ENCODE assay signal across 8 mouse cellular contexts in the genomic region with DNA sequence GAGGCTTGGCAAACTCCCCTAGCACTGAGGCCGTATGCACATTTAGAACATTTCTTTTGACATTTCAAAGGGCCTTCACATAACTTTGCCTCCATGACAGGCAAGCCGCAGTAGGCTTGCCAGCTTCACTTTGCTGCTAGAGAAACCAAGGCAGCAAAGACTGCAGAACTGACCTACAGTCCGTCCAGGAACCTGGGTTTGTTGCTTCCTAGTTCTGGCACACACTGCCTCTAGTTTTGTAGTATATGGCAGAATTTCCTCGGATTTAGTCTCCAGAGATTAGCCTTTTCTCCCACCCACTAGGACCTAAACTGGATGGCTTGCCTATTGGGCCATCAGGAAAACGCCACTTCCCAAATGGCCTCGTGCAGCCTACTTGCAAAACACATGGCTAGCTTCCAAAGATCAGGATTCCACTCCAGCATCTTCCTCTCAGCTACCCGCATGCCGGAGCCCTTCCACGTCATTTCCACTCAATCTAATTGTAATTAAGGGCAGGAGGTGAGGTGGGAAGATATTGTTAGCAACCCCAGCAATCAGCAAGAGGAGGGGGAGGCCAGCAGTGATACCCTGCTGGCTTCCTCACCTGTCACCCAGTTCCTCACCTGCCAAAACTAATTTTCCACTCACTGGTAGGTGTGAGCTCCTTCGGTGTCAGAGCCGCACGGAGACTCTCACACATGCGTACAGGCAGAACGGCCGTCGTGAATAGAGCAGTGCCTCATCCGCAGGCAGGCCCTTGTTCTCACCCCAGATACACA. TPM values are rescaled to one million over a fixed set of nuclear protein-coding genes. Genes with fewer than 3 reads are reported as not detected.
DNase-seq lines count a peak whose midpoint lies in the region; ATAC-seq and TF ChIP-seq lines count a peak whose summit lies in the region.

No protein-coding gene starts in this region.

- intact Hi-C loops in heart, postnatal 25 days (cut with DNase I) = no loop called here

- H3K4me1 ChIP-seq in cerebellum, adult 2 months (ENCODE audit: control insufficient read depth, insufficient read depth, low read length) = peaks cover 38% of the 10 kb centered on the region
- peaks cover 19% of the 10 kb centered on the region for H3K4me1 ChIP-seq in forebrain, embryonic 15.5 days
- peaks cover 48% of the 10 kb centered on the region for H3K4me1 ChIP-seq in midbrain, embryonic 10.5 days

- H3K27ac ChIP-seq in cerebellum, adult 2 months (ENCODE audit: insufficient read depth, low read length) = peak overlapping the region; percentile 78; the same call in 1 of the 2 replicates
- no peak overlapping the region for H3K27ac ChIP-seq in forebrain, embryonic 15.5 days (replicated peaks)
- H3K27ac ChIP-seq in midbrain, embryonic 10.5 days (replicated peaks) = peak overlapping the region; percentile 85

- no peak for TF ChIP-seq CTCF in cerebellum, adult 2 months (IDR thresholded peaks at IDR 0.05; ENCODE audit: borderline replicate concordance, insufficient read depth, low read depth, low read length)

- peak overlapping the region; percentile 26 for H3K4me2 ChIP-seq in forebrain, embryonic 15.5 days (replicated peaks)

- H3K9ac ChIP-seq in forebrain, embryonic 15.5 days (replicated peaks) = 0 out of 2 replicates have a peak overlapping the region, but pooled peaks have one; percentile 6

- H3K9me3 ChIP-seq in forebrain, embryonic 15.5 days = no peaks in the 10 kb centered on the region
- H3K9me3 ChIP-seq in midbrain, embryonic 10.5 days (replicated peaks) = no peaks in the 10 kb centered on the region

- TF ChIP-seq POLR2A in cerebellum, adult 2 months (IDR thresholded peaks at IDR 0.05; ENCODE audit: borderline replicate concordance, insufficient read depth, low read length) = no peak

- DNase-seq in heart, adult 18-20 months = peak; percentile 56 to 64
- no peak for DNase-seq in heart, postnatal 25 days (ENCODE audit: low spot score)
- DNase-seq in cerebellum, adult 2 months = peak; percentile 65 to 79
- DNase-seq in midbrain, embryonic 10.5 days (ENCODE audit: low spot score) = no peak
- DNase-seq in urinary bladder, postnatal 4 days (ENCODE audit: low spot score in 2 of 2) = no peak
- no peak for DNase-seq in yolk sac, embryonic 10.5 days (ENCODE audit: low spot score)
- no peak for DNase-seq in thymus, postnatal 10 days (ENCODE audit: low spot score in 2 of 2)

- peak; percentile 45 for ATAC-seq in forebrain, embryonic 15.5 days (replicated peaks)

- no peak overlapping the region for H3K4me3 ChIP-seq in cerebellum, adult 2 months (replicated peaks; ENCODE audit: insufficient read depth, low read depth, low read length)
- H3K4me3 ChIP-seq in forebrain, embryonic 15.5 days = no peak overlapping the region
- peak overlapping the region; percentile 38 for H3K4me3 ChIP-seq in midbrain, embryonic 10.5 days

- no peaks in the 10 kb centered on the region for H3K36me3 ChIP-seq in forebrain, embryonic 15.5 days
- no peaks in the 10 kb centered on the region for H3K36me3 ChIP-seq in midbrain, embryonic 10.5 days

- 24% methylated on average over 17 of the region's 17 CpGs for WGBS in cerebellum, adult 2 months
- WGBS in forebrain, embryonic 15.5 days = 48% methylated on average over 17 of the region's 17 CpGs
- WGBS in midbrain, embryonic 10.5 days = 70% methylated on average over 17 of the region's 17 CpGs

- no peaks in the 10 kb centered on the region for H3K27me3 ChIP-seq in cerebellum, adult 2 months (ENCODE audit: control insufficient read depth, insufficient read depth, low read length)
- H3K27me3 ChIP-seq in forebrain, embryonic 15.5 days = no peaks in the 10 kb centered on the region
- H3K27me3 ChIP-seq in midbrain, embryonic 10.5 days (ENCODE audit: low read depth, poor library complexity, severe bottlenecking) = peaks cover 57% of the 10 kb centered on the region

RNA-seq across cellular contexts. Expression of a gene that starts 7.8 kb away (rescaled TPM):
- total RNA-seq in heart, adult 18-20 months (2021) = 10 to 100 TPM; 16.4 to 16.5 TPM
- 10 to 100 TPM; 18.8 to 25.7 TPM for total RNA-seq in heart, postnatal 25 days (2021)
- 15.0 and 15.9 TPM in 2 replicates for polyA plus RNA-seq in cerebellum, adult 2 months (2012; rRNA removed)
- 3.1 and 3.3 TPM in 2 replicates for polyA plus RNA-seq in forebrain, embryonic 15.5 days (2015; fragmentation: Nextera tagmentation; extraction: Ambion mirVana)
- polyA plus RNA-seq in midbrain, embryonic 10.5 days (2016; fragmentation: Nextera tagmentation; extraction: Ambion mirVana) = 0.90 and 1.0 TPM in 2 replicates

RNA-seq across cellular contexts. Expression of a gene that starts 9.2 kb away (rescaled TPM):
- 10 to 100 TPM; 11.4 to 11.5 TPM for total RNA-seq in heart, adult 18-20 months (2021)
- total RNA-seq in heart, postnatal 25 days (2021) = 10 to 100 TPM in 1 of 2 experiments, 1 to 10 TPM in 1; 9.0 to 10.2 TPM
- polyA plus RNA-seq in cerebellum, adult 2 months (2012; rRNA removed) = 12.6 and 13.8 TPM in 2 replicates
- 31.6 and 33.6 TPM in 2 replicates for polyA plus RNA-seq in forebrain, embryonic 15.5 days (2015; fragmentation: Nextera tagmentation; extraction: Ambion mirVana)
- polyA plus RNA-seq in midbrain, embryonic 10.5 days (2016; fragmentation: Nextera tagmentation; extraction: Ambion mirVana) = 51.3 and 53.5 TPM in 2 replicates

Comparison
In these comparisons a context has a peak if more than half of its experiments do, and no peak if none do; other contexts are left out.
1. DNase-seq: peak in heart, adult 18-20 months (2 of 2) and cerebellum, adult 2 months (2 of 2); none in heart, postnatal 25 days (single experiment), midbrain, embryonic 10.5 days (single experiment), urinary bladder, postnatal 4 days (0 of 2), yolk sac, embryonic 10.5 days (single experiment) and thymus, postnatal 10 days (0 of 2).